Mouse (Mus musculus): ENCODE measurements around the gene Zc3h18. TPM values are rescaled to one million over a fixed set of nuclear protein-coding genes. Genes with fewer than 3 reads are reported as not detected.

Gene Zc3h18
- total RNA-seq, 2 experiments from 2014 or later = 40.1 to 42.7 TPM

DNA sequence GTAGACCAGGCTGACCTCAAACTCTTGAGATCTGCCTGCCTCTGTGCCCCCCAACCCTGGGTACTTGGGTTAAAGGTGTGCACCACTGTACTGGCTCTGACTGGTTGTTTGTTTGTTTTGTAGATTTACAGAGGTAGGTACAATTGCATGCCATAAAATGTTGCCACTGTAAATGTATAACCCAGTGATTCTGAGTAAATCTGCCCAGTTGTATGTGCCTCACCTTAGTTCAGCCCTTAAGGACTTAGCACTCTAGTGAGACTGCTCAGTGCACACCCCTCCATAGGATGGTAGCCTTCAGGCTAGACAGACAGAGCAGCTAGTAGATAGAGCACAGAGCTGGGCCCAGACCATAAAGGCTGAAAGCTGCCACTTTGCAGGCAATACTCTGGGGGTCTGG is 17.3 kb downstream of the Zc3h18 start:
- DNase-seq = no peak

DNA sequence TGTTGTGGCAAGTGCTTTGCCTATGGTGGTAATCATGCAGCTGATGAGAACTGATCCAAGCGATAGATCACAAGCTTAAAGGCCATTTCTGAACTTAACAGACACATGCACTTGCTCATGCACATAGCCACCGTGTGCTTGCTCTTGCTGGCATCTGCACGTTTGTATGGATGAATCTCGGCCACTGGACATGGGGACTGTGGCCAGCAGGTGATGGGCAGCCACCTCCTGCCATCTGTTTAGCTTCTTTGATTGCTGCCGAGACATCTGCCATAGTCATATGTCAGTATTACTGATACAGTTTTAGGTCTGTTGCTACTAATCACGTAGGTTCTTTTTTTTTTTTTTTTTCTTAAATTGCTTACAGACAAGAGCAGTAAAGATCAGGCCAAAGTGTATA is 18.9 kb downstream of the Zc3h18 start:
- DNase-seq = no peak

DNA sequence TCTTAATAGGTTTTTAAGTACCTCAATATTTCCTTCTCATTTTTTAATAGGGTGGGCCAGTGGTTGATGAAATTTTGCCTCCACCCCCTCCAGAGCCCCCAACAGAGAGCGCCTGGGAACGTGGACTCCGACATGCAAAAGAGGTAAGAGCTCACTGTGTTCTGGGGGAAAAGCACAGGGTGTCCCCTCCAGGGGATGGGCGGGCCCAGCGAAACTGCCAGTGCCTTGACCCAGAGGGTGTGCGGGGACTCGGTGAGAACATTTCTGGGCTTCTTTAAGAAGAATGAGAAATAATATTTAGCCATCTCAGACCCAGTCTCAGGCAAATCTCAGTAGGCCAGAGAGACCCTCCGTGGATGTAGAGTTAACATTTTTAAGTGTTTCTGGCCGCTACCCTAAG is 21.8 kb downstream of the Zc3h18 start:
- no peak for DNase-seq

GRCm38 (mm10) chr8:122405146-122405805 is 28.9 kb downstream of the Zc3h18 start:
- DNase-seq = no peak

- no peak for DNase-seq
Observed at GRCm38 (mm10) chr8:122407678-122408077, 31.3 kb downstream of the Zc3h18 start.

DNA sequence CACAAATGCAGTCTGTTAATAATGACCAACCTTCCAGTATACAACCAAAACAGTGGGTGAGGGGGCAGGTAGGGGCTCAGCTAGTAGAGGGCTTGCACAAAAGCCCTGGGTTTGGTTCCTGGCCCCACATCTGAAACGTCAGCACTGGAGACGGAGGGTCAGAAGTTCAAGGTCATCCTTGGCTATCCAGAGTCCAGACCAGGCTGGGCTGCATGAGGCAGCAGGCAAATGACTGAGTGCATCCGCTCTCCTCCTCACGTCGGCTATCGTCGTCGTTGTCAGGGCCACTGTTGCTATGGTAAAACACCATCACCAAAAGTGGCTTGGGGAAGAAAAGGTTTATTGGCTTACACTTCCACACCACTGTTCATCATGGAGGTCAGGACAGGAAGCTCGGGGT is 37.9 kb downstream of the Zc3h18 start:
- no peak for DNase-seq

DNA sequence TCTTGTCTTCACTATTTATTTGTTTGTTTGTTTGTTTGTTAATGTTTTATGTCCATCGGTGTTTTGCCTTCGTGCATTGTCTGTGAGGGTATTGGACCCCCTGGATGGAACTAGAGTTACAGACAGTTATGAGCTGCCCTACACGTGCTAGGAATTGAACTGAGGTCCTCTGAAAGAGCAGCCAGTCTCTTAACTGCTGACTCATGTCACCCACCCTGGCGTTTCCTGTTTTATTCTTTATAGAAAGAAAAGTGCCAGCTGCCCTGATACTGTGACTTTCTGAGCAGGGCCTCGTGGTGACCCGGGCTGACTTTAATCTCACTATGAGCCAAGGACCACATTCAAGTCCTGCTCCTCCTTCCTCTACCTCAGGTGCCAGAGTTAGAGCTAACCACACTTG is 39.1 kb downstream of the Zc3h18 start:
- no peak for DNase-seq

DNA sequence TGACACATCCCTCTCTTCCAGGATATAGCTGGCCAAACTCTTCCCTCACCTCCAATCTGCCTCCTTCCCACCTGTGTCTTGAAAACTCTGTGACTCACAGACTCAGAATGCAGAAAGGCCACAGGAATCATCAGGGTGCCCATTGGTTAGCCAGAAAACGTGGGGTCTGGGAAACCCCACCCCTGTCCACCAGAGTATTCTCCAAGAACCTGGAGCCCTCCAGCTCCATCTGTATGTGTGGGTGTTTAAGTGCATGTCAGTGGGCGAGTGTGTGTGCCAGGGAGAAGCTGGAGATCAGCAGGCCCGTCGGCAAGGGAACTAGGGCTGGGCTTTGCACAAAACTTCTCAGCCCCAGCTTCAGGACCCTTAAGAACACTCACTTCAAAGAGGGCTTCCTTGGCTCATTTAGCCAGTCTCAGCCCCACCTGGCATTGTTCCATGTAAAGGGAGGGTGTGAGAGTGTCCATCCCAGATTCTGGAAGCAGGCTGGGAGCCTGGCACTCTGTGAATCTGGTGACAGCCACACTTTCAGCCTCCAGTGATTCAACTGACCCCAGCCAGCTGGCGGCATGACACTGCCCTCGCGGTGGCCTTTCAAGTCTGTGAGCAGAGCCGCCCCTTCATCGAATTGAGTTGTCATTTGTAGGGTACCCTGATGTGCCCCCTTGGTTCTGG is 43.6 kb downstream of the Zc3h18 start:
- DNase-seq = no peak

DNA sequence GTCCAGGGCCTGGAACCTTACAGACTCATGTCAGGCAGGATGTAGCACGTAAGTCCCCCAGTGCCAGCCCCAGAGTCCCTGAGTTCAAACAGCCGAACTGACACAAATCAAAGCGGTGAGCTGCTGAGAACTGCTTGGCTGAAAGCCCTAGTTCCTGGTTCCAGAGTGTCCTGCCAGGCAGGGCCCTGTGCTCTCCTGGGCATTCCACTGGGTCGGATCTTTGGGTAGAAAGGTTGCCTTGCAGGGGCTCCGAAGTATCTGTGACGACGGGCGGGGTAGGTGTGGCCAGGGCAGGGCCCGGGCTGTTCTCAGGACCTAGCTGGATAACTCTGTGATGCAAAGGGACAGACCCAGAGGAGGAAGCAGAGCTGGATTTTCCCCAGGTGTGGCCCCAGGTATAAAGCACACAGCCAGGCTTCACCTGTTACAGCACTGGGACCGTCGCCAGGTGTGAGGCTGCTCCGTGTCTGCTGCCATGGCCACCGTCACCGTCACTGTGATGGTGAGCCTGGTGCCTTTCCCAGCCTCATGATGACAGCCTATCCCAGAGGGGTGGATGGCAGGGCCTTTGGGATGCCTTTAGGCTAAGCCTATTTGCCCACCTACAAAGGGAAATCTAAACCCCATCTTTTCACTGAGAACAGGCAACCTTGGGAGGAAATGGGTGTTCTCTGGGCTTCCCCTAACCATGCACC is 45.1 kb downstream of the Zc3h18 start, which contains the start of gene Il17c:
Il17c (plus strand) TSS at position 645 of the 695 bp plus-strand sequence.
- no peak for DNase-seq

GRCm38 (mm10) chr8:122423217-122423616 is 46.8 kb downstream of the Zc3h18 start:
- DNase-seq = no peak

DNA sequence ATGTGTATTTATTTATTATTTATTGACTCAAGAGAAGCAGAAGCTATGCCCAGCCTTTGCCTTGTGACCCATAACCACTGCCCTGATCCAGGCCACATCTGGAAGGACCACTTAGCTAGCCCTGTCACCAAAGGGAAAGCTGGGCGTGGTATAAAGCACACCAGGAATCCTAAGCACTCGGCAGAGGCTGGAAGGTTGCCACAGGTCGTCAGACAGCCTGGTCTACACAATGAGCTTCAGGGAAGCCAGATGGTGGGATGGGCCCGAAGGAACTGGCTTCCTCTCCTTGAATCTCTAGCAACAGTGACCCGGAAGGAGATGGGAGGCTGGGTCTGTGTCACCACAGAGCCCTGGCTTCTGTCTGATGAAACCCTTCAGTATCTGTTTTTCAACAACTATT is 47.2 kb downstream of the Zc3h18 start:
- DNase-seq = no peak

DNA sequence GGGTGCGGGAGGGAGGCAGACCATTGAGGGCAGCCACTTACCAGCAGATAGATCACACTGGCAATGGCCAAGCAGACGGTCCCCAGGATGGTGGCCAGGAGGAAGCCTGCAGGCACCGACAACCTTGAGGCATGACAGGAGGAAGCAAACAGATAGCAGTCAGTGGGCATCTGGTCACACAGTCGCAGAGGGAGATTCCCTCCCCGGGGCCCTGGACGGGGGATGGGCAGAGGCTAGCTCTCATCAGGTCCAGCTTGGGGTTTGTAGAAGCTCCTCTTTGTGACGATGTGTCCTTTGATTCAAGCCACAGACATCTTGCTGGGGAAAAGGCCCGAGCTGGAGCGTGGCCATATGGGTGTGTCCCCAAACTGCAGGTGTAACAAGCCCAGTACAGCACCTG is 49.7 kb downstream of the Zc3h18 start:
- DNase-seq = no peak

- no peak for DNase-seq
Observed at GRCm38 (mm10) chr8:122427607-122428006, 51.2 kb downstream of the Zc3h18 start.

- no peak for DNase-seq
Observed at GRCm38 (mm10) chr8:122428163-122428562, 51.8 kb downstream of the Zc3h18 start.

- DNase-seq = no peak
Observed at GRCm38 (mm10) chr8:122430058-122430636, 53.7 kb downstream of the Zc3h18 start.

- DNase-seq = no peak
Observed at GRCm38 (mm10) chr8:122430646-122431045, 54.2 kb downstream of the Zc3h18 start.

GRCm38 (mm10) chr8:122431694-122432442 is 55.5 kb downstream of the Zc3h18 start:
- peak in 1 of 2 experiments; percentile 15 for DNase-seq

GRCm38 (mm10) chr8:122432443-122433268 is 56.2 kb downstream of the Zc3h18 start, which contains the start of gene Cyba:
Gene Cyba, minus strand, starts transcription at chr8:122432930.
- DNase-seq = peak; percentile 77 to 87

DNA sequence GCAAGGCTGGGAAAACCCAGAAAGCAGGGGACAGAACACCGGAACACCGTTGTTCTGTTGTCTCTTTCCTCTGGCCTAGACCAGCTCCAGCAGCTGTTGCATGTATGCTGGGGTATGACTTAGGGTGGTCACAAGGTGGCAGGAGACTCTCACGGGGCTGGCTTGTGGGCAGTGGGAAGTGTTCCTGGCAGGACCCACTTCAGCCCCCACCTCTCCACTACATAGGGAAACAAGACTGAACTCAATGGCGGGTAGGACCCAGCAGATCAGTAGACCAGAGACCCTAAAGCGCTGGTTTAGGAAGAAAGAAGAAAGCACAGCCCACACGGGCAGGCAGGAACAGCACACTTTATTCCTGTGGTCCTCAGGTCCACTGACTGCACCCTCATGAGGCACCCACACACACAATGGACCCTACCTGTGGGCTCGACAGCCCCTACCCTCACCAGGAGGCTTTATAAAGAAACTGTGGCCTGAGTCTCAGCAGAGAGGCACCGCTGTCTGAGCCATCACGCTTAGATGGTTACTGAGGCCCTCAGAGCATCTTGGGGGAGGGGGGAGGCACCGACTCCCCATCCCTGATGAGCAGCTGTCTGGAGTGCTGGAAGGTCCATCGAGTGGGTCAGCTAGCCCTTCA is 57.0 kb downstream of the Zc3h18 start:
- DNase-seq = no peak

DNA sequence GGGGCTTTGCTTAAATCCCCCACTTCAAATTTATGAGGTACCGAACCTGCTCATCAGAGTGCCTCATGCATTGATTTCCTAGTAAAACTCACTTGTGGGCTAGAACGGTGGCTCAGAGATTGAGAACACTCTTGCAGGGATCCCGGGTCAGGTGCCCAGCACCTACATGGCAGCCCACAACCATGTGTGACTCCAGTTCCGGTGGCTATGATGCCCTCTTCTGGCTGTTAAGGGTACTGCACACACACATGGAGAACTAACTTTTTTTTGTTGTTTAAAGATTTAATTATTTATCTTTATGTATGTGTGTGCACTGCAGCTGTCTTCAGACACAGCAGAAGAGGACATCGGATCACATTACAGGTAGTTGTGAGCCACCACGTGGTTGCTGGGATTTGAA is 59.0 kb downstream of the Zc3h18 start:
- DNase-seq = no peak

DNA sequence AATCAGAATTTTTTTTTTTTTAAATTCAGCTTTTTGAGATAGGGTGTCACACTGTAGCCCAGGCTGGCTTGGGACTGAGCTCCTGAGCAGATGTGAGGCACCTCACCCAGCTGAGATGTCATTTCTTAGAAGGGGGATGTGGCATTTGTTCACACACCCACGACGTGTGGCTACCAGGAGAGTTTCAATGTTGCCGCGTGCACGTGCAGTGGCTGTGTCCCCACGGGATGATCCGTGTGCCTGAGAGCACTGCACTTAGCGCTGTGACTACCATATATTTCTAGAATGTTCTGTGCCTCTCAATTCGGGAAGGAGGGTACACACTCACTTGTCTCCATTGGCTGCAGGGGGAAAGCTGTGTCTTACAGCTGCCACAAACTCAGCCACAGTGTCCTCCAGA is 59.7 kb downstream of the Zc3h18 start:
- DNase-seq = no peak

All from adrenal gland, postnatal 36 days (tissue).